Mouse (Mus musculus): ENCODE results near the gene Arf3. TPM values are rescaled to one million over a fixed set of nuclear protein-coding genes. Genes with fewer than 3 reads are reported as not detected.

The Arf3 gene
- polyA plus RNA-seq, 1 experiment from 2014 or later, result 25.3 TPM

DNA sequence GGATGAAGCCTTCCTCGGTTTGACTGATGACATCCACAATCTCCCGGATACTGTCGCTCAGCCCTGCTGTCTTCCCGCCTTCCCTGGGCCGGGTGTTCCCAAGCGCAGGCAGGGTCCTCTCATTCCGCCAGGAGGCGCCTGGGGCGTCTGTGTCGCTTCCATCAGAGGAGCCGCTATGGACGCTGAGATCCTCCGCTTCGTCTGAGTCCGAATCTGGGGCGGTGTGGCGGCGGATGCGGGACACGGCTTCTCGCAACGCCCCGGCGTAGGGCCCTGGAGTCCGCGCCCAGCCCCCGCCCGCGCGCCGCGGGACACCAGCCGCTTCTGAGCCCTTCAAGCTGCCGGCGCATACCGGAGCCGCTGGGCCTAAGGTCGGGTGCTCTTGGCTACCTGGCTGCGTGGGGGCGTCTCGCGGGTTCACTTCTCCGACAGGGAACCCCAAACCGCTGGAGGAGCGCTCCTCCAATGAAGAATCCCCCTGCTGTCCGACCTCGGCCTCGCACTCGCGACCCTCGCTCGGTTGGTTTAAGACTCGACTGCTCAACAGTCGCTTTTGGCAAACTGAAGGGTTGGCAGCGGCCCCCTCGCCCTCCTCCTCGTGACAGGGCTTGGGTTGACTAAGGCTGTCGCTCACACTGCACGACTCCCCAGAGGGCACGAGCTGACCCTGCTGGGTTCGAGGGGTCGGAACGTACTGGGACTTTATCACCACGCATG, 42.5 kb upstream of the Arf3 start:
- ATAC-seq (replicated peaks; ENCODE audit: low FRiP score), result no peak

DNA sequence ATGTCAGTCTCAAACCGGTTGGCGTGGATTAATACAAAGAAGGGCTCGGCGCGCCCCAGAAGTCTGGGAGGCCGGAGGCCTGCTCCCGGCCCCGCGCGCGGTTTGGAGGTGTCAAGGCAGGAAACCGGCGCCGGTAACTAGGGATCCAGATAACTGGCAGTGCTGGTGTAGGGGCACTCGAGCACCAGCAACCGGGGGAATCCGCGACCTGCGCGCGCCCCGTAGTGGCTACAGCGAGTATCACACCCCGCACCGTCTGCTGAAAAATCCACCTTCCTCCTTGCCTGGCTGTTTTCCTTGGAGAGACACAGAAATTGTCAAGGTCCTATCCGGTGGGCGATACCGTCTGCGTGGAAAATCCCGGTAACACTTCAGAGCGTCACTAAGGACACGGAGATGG, 41.0 kb upstream of the Arf3 start:
- peaks cover 99% of the 10 kb centered on the region for H3K27me3 ChIP-seq (replicated peaks; ENCODE audit: control insufficient read depth, insufficient read depth, low read length)
- peak overlapping the region; percentile 45 for H3K4me2 ChIP-seq
- H3K9ac ChIP-seq (ENCODE audit: low read depth, low read length), result no peak overlapping the region
- peak overlapping the region; percentile 14; the same call in 1 of the 2 replicates for H3K4me3 ChIP-seq (ENCODE audit: low read depth, low read length)
- H3K36me3 ChIP-seq (ENCODE audit: control insufficient read depth, insufficient read depth, low read length), result no peaks in the 10 kb centered on the region
- under 1% methylated on average over 32 of the region's 32 CpGs for WGBS
- no peaks in the 10 kb centered on the region for H3K9me3 ChIP-seq (ENCODE audit: control insufficient read depth, low read length)
- H3K27ac ChIP-seq (ENCODE audit: low read depth, low read length), result no peak overlapping the region
- peaks cover 39% of the 10 kb centered on the region for H3K4me1 ChIP-seq (replicated peaks; ENCODE audit: control insufficient read depth, insufficient read depth, low read length)
- ATAC-seq (replicated peaks; ENCODE audit: low FRiP score) (peak; percentile 29; the same call in 1 of the 2 replicates), DNase-seq (ENCODE audit: low spot score) (peak; percentile 85)

More for the DNA sequence above, 42.5 kb upstream of the Arf3 start:
- peaks cover 97% of the 10 kb centered on the region for H3K27me3 ChIP-seq (replicated peaks; ENCODE audit: control insufficient read depth, insufficient read depth, low read length)
- no peaks in the 10 kb centered on the region for H3K36me3 ChIP-seq (ENCODE audit: control insufficient read depth, insufficient read depth, low read length)
- H3K4me2 ChIP-seq, result peak overlapping the region; percentile 72
- H3K4me3 ChIP-seq (ENCODE audit: low read depth, low read length), result peak overlapping the region; percentile 49
- no peak overlapping the region for H3K27ac ChIP-seq (ENCODE audit: low read depth, low read length)
- 1% methylated on average over 64 of the region's 64 CpGs for WGBS
- DNase-seq (ENCODE audit: low spot score), result peak; percentile 60
- peaks cover 39% of the 10 kb centered on the region for H3K4me1 ChIP-seq (replicated peaks; ENCODE audit: control insufficient read depth, insufficient read depth, low read length)
- no peaks in the 10 kb centered on the region for H3K9me3 ChIP-seq (ENCODE audit: control insufficient read depth, low read length)
- H3K9ac ChIP-seq (ENCODE audit: low read depth, low read length), result no peak overlapping the region

DNA sequence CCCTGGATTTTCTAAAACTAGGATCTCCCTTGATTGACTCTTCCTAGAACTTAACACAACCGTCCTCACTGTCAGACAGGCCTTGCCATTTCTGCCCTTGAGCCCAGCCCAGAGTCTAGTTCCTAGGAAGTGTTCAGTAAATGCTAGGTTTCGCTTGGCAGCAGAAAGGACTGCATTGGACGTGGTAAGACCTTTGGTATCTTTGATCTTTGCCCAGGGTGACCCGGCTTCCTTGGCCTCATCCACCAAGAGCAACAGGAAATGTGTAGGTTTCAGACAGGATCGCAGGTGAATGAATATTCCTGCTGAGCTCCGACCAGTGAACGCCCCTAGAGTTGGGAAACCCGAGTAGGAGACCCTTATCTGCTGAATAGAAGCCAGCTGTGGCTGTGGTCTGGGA, 39.9 kb upstream of the Arf3 start:
- Histone ChIP-seq H3K4me2 (no peak overlapping the region), H3K4me3 (ENCODE audit: low read depth, low read length) (no peak overlapping the region), H3K9ac (ENCODE audit: low read depth, low read length) (no peak overlapping the region), H3K9me3 (ENCODE audit: control insufficient read depth, low read length) (no peaks in the 10 kb centered on the region), H3K36me3 (ENCODE audit: control insufficient read depth, insufficient read depth, low read length) (no peaks in the 10 kb centered on the region), H3K27me3 (replicated peaks; ENCODE audit: control insufficient read depth, insufficient read depth, low read length) (peaks cover 99% of the 10 kb centered on the region), H3K27ac (ENCODE audit: low read depth, low read length) (no peak overlapping the region), H3K4me1 (replicated peaks; ENCODE audit: control insufficient read depth, insufficient read depth, low read length) (peaks cover 32% of the 10 kb centered on the region)
- no peak for ATAC-seq (replicated peaks; ENCODE audit: low FRiP score)
- no peak for DNase-seq (ENCODE audit: low spot score)
- WGBS, result 2% methylated on average over 8 of the region's 8 CpGs

DNA sequence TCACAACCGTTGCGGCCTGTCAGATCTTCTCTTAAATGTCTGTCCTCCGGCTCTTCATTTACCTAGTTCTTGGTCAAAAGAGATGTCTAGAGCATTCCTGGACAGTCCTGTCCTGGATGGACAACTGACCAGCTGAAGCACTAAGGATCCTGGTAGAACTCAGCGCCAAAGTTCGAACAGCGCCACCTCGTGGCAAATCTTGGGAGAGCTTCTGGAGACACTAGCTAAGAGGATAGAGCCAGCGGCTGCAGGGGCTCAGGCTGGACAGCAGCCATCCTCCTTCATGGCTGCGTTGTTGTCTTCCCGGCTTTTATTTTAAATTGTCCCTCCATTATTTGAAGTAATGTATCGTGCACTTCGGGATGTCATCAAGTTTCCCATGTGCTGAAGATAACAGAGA, 36.4 kb upstream of the Arf3 start:
- Histone ChIP-seq H3K27me3 (replicated peaks; ENCODE audit: control insufficient read depth, insufficient read depth, low read length) (peaks cover 99% of the 10 kb centered on the region), H3K9ac (ENCODE audit: low read depth, low read length) (no peak overlapping the region), H3K4me3 (ENCODE audit: low read depth, low read length) (no peak overlapping the region), H3K9me3 (ENCODE audit: control insufficient read depth, low read length) (no peaks in the 10 kb centered on the region), H3K4me1 (replicated peaks; ENCODE audit: control insufficient read depth, insufficient read depth, low read length) (peaks cover 7% of the 10 kb centered on the region; the same call in 1 of the 2 replicates), H3K27ac (ENCODE audit: low read depth, low read length) (no peak overlapping the region), H3K36me3 (ENCODE audit: control insufficient read depth, insufficient read depth, low read length) (no peaks in the 10 kb centered on the region), H3K4me2 (no peak overlapping the region)
- DNase-seq (ENCODE audit: low spot score) (peak; percentile 73), ATAC-seq (replicated peaks; ENCODE audit: low FRiP score) (no peak)
- WGBS, result 11% methylated on average over 12 of the region's 12 CpGs

DNA sequence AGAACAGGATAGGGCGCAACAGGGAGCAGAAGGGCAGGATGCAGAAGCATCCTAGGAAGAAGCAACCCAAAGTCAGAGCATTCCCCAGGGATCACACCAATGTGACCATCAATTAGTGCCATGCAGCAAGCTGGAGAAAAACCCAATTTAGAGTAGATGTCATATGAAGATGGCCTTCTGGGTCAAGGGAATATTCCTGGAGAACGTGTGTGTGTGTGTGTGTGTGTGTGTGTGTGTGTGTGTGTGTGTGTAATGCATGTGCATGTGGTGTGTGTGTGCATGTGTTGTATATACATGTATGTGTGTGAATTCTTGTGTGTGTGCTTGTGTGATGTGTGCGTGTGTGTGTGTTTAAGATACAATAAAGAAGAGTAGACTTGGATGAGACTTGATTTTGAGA, 35.9 kb upstream of the Arf3 start:
- H3K4me3 ChIP-seq (ENCODE audit: low read depth, low read length), result no peak overlapping the region
- no peak overlapping the region for H3K27ac ChIP-seq (ENCODE audit: low read depth, low read length)
- DNase-seq (ENCODE audit: low spot score) (no peak), ATAC-seq (replicated peaks; ENCODE audit: low FRiP score) (no peak)
- no peak overlapping the region for H3K4me2 ChIP-seq
- peaks cover 99% of the 10 kb centered on the region for H3K27me3 ChIP-seq (replicated peaks; ENCODE audit: control insufficient read depth, insufficient read depth, low read length)
- H3K4me1 ChIP-seq (replicated peaks; ENCODE audit: control insufficient read depth, insufficient read depth, low read length), result peaks cover 6% of the 10 kb centered on the region; the same call in 1 of the 2 replicates
- no peaks in the 10 kb centered on the region for H3K36me3 ChIP-seq (ENCODE audit: control insufficient read depth, insufficient read depth, low read length)
- no peak overlapping the region for H3K9ac ChIP-seq (ENCODE audit: low read depth, low read length)
- 43% methylated on average over 3 of the region's 3 CpGs for WGBS
- no peaks in the 10 kb centered on the region for H3K9me3 ChIP-seq (ENCODE audit: control insufficient read depth, low read length)

DNA sequence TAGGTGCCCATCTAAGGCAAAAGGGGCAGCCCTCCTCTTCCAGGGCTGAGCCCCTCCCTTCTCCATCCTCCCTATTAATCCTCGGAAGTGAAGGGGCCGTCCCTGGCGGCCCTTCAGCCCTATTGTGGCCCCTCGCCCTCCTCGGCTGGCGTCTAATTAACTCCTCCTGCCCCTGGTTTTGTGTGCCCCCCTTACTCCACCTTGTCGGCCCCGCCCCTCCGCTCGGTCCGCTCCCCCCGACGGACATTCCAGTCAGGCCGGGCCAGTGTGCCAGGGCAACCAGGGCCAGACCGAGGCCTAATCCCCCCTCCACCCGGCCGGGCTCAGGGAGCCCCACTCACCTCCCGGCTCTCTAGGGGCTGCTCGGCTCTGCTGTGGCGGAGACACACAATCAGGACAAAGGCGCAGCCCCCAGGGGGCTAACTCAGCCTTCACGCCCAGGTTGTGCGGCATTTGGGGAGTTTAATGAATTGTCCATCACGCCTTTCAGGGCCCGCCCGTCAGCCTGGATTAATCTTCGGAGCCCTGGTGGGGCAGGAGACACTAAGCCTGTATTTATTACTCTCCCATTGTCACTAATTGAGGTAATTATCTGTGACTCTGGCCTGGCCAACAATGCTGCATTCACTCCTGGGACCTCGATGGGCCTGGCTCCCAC, 35.0 kb upstream of the Arf3 start:
- 5% methylated on average over 27 of the region's 28 CpGs for WGBS
- peaks cover under 1% of the 10 kb centered on the region; the same call in 1 of the 2 replicates for H3K4me1 ChIP-seq (replicated peaks; ENCODE audit: control insufficient read depth, insufficient read depth, low read length)
- H3K9ac ChIP-seq (ENCODE audit: low read depth, low read length), result no peak overlapping the region
- H3K36me3 ChIP-seq (ENCODE audit: control insufficient read depth, insufficient read depth, low read length), result no peaks in the 10 kb centered on the region
- H3K4me2 ChIP-seq, result no peak overlapping the region
- no peak overlapping the region for H3K4me3 ChIP-seq (ENCODE audit: low read depth, low read length)
- ATAC-seq (replicated peaks; ENCODE audit: low FRiP score) (no peak), DNase-seq (ENCODE audit: low spot score) (no peak)
- H3K27me3 ChIP-seq (replicated peaks; ENCODE audit: control insufficient read depth, insufficient read depth, low read length), result peaks cover 99% of the 10 kb centered on the region
- no peak overlapping the region for H3K27ac ChIP-seq (ENCODE audit: low read depth, low read length)
- no peaks in the 10 kb centered on the region for H3K9me3 ChIP-seq (ENCODE audit: control insufficient read depth, low read length)

DNA sequence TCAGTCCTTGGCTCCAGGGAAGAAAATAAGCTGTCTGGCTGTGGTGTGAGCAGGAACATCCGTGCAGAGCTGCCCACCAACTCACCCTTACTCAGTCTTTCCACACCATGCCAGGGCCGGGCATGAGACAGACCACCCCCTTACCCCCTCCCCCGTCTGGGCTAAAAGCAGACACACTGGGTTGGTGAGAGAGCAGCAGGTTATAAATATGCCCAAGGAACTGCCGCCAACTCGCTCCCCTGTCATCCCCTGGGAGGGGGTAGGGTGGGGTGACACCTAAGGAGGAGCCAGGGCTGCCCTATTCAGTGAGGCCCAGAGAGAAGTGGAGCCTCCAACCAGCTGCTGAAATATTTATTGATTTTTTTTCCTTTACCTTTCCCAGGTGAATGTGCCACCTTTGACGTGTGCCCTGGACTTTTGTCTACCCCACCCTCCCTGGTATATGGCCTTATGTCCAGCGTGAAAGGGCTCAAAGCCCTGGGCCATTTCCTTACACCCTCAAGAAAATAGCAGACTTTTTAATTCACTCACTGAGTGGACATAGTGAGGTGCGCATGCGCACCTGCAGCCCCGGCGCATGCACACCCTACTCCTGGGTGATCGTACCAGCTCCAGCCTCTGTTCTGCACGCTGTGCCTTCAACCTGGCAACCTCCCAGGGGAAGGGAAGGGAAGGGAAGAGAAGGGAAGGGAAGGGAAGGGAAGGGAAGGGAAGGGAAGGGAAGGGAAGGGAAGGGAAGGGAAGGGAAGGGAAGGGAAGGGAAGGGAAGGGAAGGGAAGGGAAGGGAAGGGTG, 34.0 kb upstream of the Arf3 start:
- H3K9me3 ChIP-seq (ENCODE audit: control insufficient read depth, low read length), result no peaks in the 10 kb centered on the region
- peaks cover 3% of the 10 kb centered on the region; the same call in 1 of the 2 replicates for H3K4me1 ChIP-seq (replicated peaks; ENCODE audit: control insufficient read depth, insufficient read depth, low read length)
- ATAC-seq (replicated peaks; ENCODE audit: low FRiP score) (no peak), DNase-seq (ENCODE audit: low spot score) (no peak)
- H3K4me3 ChIP-seq (ENCODE audit: low read depth, low read length), result no peak overlapping the region
- no peaks in the 10 kb centered on the region for H3K36me3 ChIP-seq (ENCODE audit: control insufficient read depth, insufficient read depth, low read length)
- WGBS, result 12% methylated on average over 13 of the region's 13 CpGs
- H3K27ac ChIP-seq (ENCODE audit: low read depth, low read length), result no peak overlapping the region
- peaks cover 99% of the 10 kb centered on the region for H3K27me3 ChIP-seq (replicated peaks; ENCODE audit: control insufficient read depth, insufficient read depth, low read length)
- no peak overlapping the region for H3K4me2 ChIP-seq
- no peak overlapping the region for H3K9ac ChIP-seq (ENCODE audit: low read depth, low read length)

DNA sequence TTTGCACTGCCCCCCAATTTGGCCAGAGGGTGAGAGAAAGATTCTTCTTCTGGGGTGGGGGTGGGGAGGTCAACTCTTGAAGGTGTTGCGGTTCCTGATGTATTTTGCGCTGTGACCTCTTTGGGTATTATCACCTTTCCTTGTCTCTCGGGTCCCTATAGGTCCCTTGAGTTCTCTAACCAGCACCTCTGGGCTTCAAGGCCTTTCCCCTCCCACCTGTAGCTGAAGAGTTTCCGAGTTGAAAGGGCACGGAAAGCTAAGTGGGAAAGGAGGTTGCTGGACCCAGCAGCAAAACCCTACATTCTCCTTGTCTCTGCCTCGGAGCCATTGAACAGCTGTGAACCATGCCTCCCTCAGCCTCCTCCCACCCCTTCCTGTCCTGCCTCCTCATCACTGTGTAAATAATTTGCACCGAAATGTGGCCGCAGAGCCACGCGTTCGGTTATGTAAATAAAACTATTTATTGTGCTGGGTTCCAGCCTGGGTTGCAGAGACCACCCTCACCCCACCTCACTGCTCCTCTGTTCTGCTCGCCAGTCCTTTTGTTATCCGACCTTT, 30.2 kb upstream of the Arf3 start:
- Histone ChIP-seq H3K4me1 (replicated peaks; ENCODE audit: control insufficient read depth, insufficient read depth, low read length) (peaks cover 11% of the 10 kb centered on the region), H3K4me2 (no peak overlapping the region), H3K9me3 (ENCODE audit: control insufficient read depth, low read length) (no peaks in the 10 kb centered on the region), H3K9ac (ENCODE audit: low read depth, low read length) (no peak overlapping the region), H3K27me3 (replicated peaks; ENCODE audit: control insufficient read depth, insufficient read depth, low read length) (peaks cover 100% of the 10 kb centered on the region), H3K36me3 (ENCODE audit: control insufficient read depth, insufficient read depth, low read length) (no peaks in the 10 kb centered on the region), H3K4me3 (ENCODE audit: low read depth, low read length) (no peak overlapping the region), H3K27ac (ENCODE audit: low read depth, low read length) (no peak overlapping the region)
- ATAC-seq (replicated peaks; ENCODE audit: low FRiP score) (no peak), DNase-seq (ENCODE audit: low spot score) (no peak)
- 6% methylated on average over 13 of the region's 13 CpGs for WGBS
